Mouse (Mus musculus) testis, adult 2 months (tissue): ENCODE data around the gene Pnrc2. TPM values are rescaled to one million over a fixed set of nuclear protein-coding genes. Genes with fewer than 3 reads are reported as not detected.

Experiments used
- H3K27ac ChIP-seq: fragments of 200-500 bp; 2 replicates; pipeline ENCODE4 v1.5.1; 2012; ENCODE audit warnings: low read depth, low read length; ENCODE audit not compliant: control insufficient read depth, insufficient read depth
- H3K27me3 ChIP-seq: fragments of 200-500 bp; 2 replicates; pipeline ENCODE4 v1.6.1; 2012; ENCODE audit warnings: mild to moderate bottlenecking, low read length, moderate library complexity; ENCODE audit not compliant: control insufficient read depth, insufficient read depth
- H3K36me3 ChIP-seq: fragments of 200-500 bp; 2 replicates; pipeline ENCODE4 v1.6.1; 2012; ENCODE audit warnings: mild to moderate bottlenecking, low read length; ENCODE audit not compliant: control insufficient read depth, insufficient read depth
- H3K4me1 ChIP-seq: fragments of 200-500 bp; 2 replicates; pipeline ENCODE4 v1.6.1; 2012; ENCODE audit warnings: low read length; ENCODE audit not compliant: control insufficient read depth, insufficient read depth
- H3K4me3 ChIP-seq: fragments of 200-500 bp; 2 replicates; pipeline ENCODE4 v1.5.1; 2012; ENCODE audit warnings: low read depth, mild to moderate bottlenecking, low read length, moderate library complexity, mixed read lengths; ENCODE audit not compliant: control insufficient read depth
- CTCF ChIP-seq: fragments of 200-500 bp; IDR thresholded peaks from 2 replicates; pipeline ENCODE4 v1.5.1; 2012; ENCODE audit warnings: low read depth, mild to moderate bottlenecking, inconsistent platforms, low read length, moderate library complexity; ENCODE audit not compliant: control insufficient read depth, insufficient read depth, insufficient replicate concordance
- POLR2A ChIP-seq: fragments of 200-500 bp; IDR thresholded peaks from 2 replicates; pipeline ENCODE4 v1.6.1; 2012; ENCODE audit warnings: low read depth, mild to moderate bottlenecking, inconsistent platforms, low read length, moderate library complexity; ENCODE audit not compliant: control insufficient read depth
- polyA plus RNA-seq: library from polyadenylated mRNA; depleted of rRNA; stranded (reverse); fragments of >200 nt; gene quantifications from 2 replicates; pipeline ENCODE4 v1.2.3, GENCODE M21; 2012

The Pnrc2 gene
- polyA plus RNA-seq, 1 experiment, result 6.4 TPM

GRCm38 (mm10) chr4:135853987-135854546, 19.6 kb downstream of the Pnrc2 start:
- Histone ChIP-seq H3K4me1 (peaks cover 17% of the 10 kb centered on the region), H3K27me3 (no peaks in the 10 kb centered on the region), H3K4me3 (peak overlapping the region; percentile 100)

DNA sequence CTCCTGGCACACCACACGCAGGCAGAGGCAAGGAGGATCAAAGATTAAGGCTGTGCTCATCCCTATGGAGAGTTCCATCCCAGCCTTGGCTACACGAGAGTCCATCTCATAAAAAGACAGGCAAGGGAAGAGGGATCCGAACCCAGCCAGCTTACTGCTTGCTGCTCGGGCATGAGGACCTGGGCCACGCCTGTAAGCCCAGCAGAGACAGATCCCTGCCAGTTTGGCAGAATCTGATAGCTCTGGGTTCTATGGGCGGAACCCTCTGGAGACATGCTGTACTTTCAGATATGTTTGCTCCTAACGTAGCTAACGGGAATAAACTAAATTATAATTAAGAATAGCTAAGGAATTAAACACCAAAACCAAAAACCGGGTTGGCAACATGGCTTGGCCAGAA, 21.7 kb downstream of the Pnrc2 start:
- peaks cover 17% of the 10 kb centered on the region for H3K4me1 ChIP-seq
- H3K4me3 ChIP-seq, result no peak overlapping the region
- H3K27me3 ChIP-seq, result no peaks in the 10 kb centered on the region
- H3K27ac ChIP-seq, result no peak overlapping the region; the same call in 1 of the 2 replicates
- TF ChIP-seq POLR2A (no peak), CTCF (no peak)
- 0 out of 2 replicates have a peak, but pooled peaks cover 1% of the 10 kb centered on the region for H3K36me3 ChIP-seq

More at GRCm38 (mm10) chr4:135853987-135854546, 19.6 kb downstream of the Pnrc2 start:
- TF ChIP-seq POLR2A (no peak; the same call in 1 of the 2 replicates), CTCF (no peak)
- peak overlapping the region; percentile 27; the same call in 1 of the 2 replicates for H3K27ac ChIP-seq
- H3K36me3 ChIP-seq, result 0 out of 2 replicates have a peak, but pooled peaks cover 1% of the 10 kb centered on the region

DNA sequence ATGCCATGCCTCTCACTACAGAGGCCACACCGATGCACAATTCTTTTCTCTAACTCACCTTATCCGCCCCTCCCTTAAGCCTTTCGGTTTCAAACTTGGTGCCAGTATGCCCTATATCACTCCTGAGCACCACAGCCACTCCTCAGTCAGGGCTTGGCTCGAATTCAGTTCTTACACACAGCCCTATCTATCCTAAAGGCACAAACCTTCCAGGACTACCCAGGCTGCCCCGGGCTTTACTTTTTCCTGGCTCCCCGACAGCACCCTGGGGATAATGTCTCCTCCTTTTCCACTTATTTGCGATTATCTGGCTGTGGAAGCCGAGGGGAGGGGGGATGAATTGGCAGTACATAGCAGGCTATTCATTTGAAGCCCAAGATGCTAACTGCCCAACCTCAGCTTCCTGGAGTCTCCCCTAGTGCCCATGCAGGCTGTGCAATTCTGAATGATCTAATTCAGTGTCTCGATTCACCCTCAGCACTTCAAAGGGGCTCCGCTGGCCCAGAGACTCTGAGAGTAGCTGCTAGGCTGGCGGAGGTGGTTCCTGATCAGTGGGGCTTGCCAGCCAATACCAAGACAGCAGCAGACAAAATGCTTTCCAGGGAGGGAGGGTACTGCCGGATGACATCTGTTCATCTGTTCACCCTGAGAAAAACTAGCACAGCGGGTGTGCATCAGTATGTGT, 23.1 kb downstream of the Pnrc2 start:
- peaks cover 16% of the 10 kb centered on the region for H3K4me1 ChIP-seq
- H3K4me3 ChIP-seq, result no peak overlapping the region
- TF ChIP-seq POLR2A, result no peak
- no peak for TF ChIP-seq CTCF
- H3K27ac ChIP-seq, result no peak overlapping the region
- H3K36me3 ChIP-seq, result no peaks in the 10 kb centered on the region
- H3K27me3 ChIP-seq, result no peaks in the 10 kb centered on the region

DNA sequence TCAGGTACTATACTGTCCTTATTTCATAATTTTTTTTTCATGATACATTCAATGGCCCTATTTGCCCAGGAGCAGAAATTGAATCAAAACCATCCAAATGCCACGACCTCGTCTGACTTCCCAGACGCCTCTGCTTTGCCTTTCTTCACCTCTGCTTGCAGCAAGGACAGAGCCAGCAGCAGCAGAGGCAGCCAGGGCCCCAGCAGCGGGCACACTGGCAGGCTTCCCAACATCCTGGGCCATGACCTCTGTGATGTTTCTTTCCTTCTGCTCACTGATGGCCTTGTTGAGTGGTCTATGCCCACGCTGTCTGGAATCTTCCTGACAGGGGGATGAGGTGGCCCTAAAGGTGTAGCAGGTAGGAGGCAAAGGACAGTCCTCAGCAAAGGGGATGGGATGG, 26.1 kb downstream of the Pnrc2 start:
- Histone ChIP-seq H3K27me3 (no peaks in the 10 kb centered on the region), H3K4me3 (no peak overlapping the region), H3K36me3 (no peaks in the 10 kb centered on the region), H3K4me1 (peaks cover 2% of the 10 kb centered on the region; the same call in 1 of the 2 replicates), H3K27ac (no peak overlapping the region)
- no peak for TF ChIP-seq CTCF
- no peak for TF ChIP-seq POLR2A

- Histone ChIP-seq H3K27ac (no peak overlapping the region), H3K4me3 (no peak overlapping the region), H3K4me1 (peaks cover 7% of the 10 kb centered on the region), H3K36me3 (no peaks in the 10 kb centered on the region), H3K27me3 (no peaks in the 10 kb centered on the region)
- TF ChIP-seq POLR2A (no peak), CTCF (no peak)
Observed at GRCm38 (mm10) chr4:135844400-135844799, 29.2 kb downstream of the Pnrc2 start.

DNA sequence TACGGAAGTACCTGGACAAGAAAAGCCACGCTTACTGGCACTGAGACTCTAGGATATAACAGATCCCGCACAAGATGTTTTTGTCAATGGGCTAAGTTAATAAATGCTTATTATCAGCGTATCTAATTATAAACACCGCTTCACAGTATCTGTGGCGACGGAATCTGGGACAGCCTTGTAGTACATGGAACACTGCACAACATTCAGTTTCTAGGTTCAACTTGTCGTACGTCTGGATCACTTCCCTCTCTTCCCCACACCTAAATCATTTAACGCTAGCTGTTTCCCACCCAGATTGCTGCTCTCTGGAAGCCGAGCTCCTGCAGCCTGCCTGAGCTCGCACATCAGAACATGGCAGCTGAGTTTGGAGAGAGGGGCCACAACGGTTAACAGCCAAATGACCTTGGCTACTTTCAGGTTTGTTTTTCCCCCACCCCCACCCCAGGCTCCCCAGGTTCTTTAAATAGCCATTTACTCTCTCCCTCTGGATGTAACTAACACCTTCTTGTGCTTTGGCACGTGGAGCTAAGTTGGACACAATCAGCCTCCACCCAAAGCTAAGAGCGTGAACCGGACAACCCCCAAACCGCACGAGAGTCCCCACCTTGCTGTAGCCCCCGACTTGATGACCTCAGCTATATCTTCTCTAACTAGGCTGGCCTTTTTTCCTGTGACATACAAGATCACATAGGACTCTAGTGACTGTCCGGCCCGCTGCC, 34.2 kb downstream of the Pnrc2 start:
- Histone ChIP-seq H3K4me3 (no peak overlapping the region), H3K27me3 (no peaks in the 10 kb centered on the region), H3K27ac (peak overlapping the region; percentile 47), H3K4me1 (peaks cover 17% of the 10 kb centered on the region), H3K36me3 (no peaks in the 10 kb centered on the region)
- TF ChIP-seq POLR2A (no peak), CTCF (no peak)

DNA sequence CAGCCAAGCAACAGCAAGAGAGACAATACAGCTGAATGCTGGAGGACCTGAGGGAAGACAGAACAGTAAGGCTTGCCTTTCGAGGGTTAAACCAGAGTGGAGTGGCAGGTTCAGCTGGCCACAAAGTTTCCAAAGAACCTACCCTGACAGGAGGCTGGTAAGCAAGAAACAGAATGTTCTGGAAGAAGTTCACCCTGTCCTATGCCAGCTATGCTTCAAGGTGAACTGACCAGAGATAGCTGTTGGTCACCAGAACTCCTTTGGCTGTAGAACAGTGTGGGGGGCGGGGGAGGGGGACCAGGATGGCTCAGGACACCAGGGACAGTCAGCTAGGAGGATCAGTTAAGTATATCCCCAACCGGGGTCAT, 34.7 kb downstream of the Pnrc2 start:
- Histone ChIP-seq H3K36me3 (no peaks in the 10 kb centered on the region), H3K4me1 (peaks cover 21% of the 10 kb centered on the region), H3K27ac (peak overlapping the region; percentile 73), H3K4me3 (no peak overlapping the region; the same call in 1 of the 2 replicates), H3K27me3 (no peaks in the 10 kb centered on the region)
- TF ChIP-seq CTCF (no peak), POLR2A (0 out of 2 replicates have a peak, but pooled peaks have one; percentile 16)
